Mouse (Mus musculus): ENCODE results near the gene Wfdc8. TPM values are rescaled to one million over a fixed set of nuclear protein-coding genes. Genes with fewer than 3 reads are reported as not detected.
A peak's percentile ranks its signal among the peaks of the same experiment; 100 is the strongest.
"Not testable (repeated sequence)": the region's sequence is repeated elsewhere in the genome, so short reads cannot be mapped to it uniquely, and the experiment has no call there.

Wfdc8 gene
- not detected for total RNA-seq (2021)

- peak; percentile 55 for DNase-seq
- intact Hi-C loops (cut with DNase I) = not testable (repeated sequence)
These were observed at the start of gene Wfdc8, which contains the start of gene Wfdc6b for GRCm38 (mm10) chr2:164613471-164613870. TSS of gene Wfdc8 (minus strand) at chr2:164613626. TSS of gene Wfdc6b (plus strand) at chr2:164613522.

- no peak for DNase-seq
- intact Hi-C loops (cut with DNase I) = no loop called here
These were observed 43.1 kb upstream of the Wfdc8 start, which contains the start of gene Wfdc9 for GRCm38 (mm10) chr2:164656483-164656882. TSS of gene Wfdc9 (minus strand) at chr2:164656583.

- intact Hi-C loops (cut with DNase I) = no loop called here
- DNase-seq = peak; percentile 58
These were observed 42.4 kb upstream of the Wfdc8 start, which contains the start of gene Wfdc10 for GRCm38 (mm10) chr2:164655858-164656257. TSS of gene Wfdc10 (plus strand) at chr2:164656046.

- no peak for DNase-seq
- intact Hi-C loops (cut with DNase I) = no loop called here
These were observed 28.7 kb upstream of the Wfdc8 start for GRCm38 (mm10) chr2:164641881-164642673.

GRCm38 (mm10) chr2:164641129-164641528, 27.7 kb upstream of the Wfdc8 start:
- intact Hi-C loops (cut with DNase I) = no loop called here
- no peak for DNase-seq

- no peak for DNase-seq
- intact Hi-C loops (cut with DNase I) = no loop called here
These were observed 25.3 kb upstream of the Wfdc8 start, which contains the start of gene Wfdc16 for GRCm38 (mm10) chr2:164638696-164639095. TSS of gene Wfdc16 (minus strand) at chr2:164638796.

GRCm38 (mm10) chr2:164635266-164635665, 21.8 kb upstream of the Wfdc8 start:
- intact Hi-C loops (cut with DNase I) = no loop called here
- no peak for DNase-seq

GRCm38 (mm10) chr2:164621775-164622174, 8.3 kb upstream of the Wfdc8 start:
- intact Hi-C loops (cut with DNase I) = no loop called here
- no peak for DNase-seq

- no peak for DNase-seq
- intact Hi-C loops (cut with DNase I) = no loop called here
These were observed 5.6 kb upstream of the Wfdc8 start for GRCm38 (mm10) chr2:164619050-164619449.

GRCm38 (mm10) chr2:164615386-164615785, 2.0 kb upstream of the Wfdc8 start:
- intact Hi-C loops (cut with DNase I) = no loop called here
- no peak for DNase-seq

GRCm38 (mm10) chr2:164608781-164609180, 4.6 kb downstream of the Wfdc8 start:
- DNase-seq = peak; percentile 8
- intact Hi-C loops (cut with DNase I) = no loop called here

GRCm38 (mm10) chr2:164604411-164604810, 9.0 kb downstream of the Wfdc8 start:
- intact Hi-C loops (cut with DNase I) = no loop called here
- no peak for DNase-seq

- intact Hi-C loops (cut with DNase I) = no loop called here
These were observed 9.9 kb downstream of the Wfdc8 start for GRCm38 (mm10) chr2:164603482-164603881.

GRCm38 (mm10) chr2:164600179-164600578, 13.2 kb downstream of the Wfdc8 start:
- no peak for DNase-seq
- intact Hi-C loops (cut with DNase I) = no loop called here

More at GRCm38 (mm10) chr2:164603482-164603881, 9.9 kb downstream of the Wfdc8 start:
- DNase-seq = no peak

- intact Hi-C loops (cut with DNase I) = loop anchor here (2.0 kb wide), 1 partner anchor 133 kb away; no protein-coding TSS in a partner anchor
- DNase-seq = no peak
These were observed 19.9 kb downstream of the Wfdc8 start, which contains the start of gene Eppin for GRCm38 (mm10) chr2:164593494-164593893. TSS of gene Eppin (minus strand) at chr2:164593594.

- intact Hi-C loops (cut with DNase I) = loop anchor here (2.0 kb wide), 1 partner anchor 135 kb away; no protein-coding TSS in a partner anchor
- peak; percentile 13 for DNase-seq
These were observed 21.4 kb downstream of the Wfdc8 start for GRCm38 (mm10) chr2:164592014-164592413.

GRCm38 (mm10) chr2:164585025-164585725, 28.3 kb downstream of the Wfdc8 start, which contains the start of gene Wfdc6a:
TSS of gene Wfdc6a (minus strand) at chr2:164585447.
- DNase-seq; intact Hi-C loops (cut with DNase I): not testable (repeated sequence)

GRCm38 (mm10) chr2:164573359-164573758, 40.1 kb downstream of the Wfdc8 start, which contains the start of gene Spint3:
TSS of gene Spint3 (minus strand) at chr2:164573459.
- DNase-seq; intact Hi-C loops (cut with DNase I): not testable (repeated sequence)

GRCm38 (mm10) chr2:164567460-164567859, 46.0 kb downstream of the Wfdc8 start:
- DNase-seq = no peak
- intact Hi-C loops (cut with DNase I) = loop anchor here (10.0 kb wide), 1 partner anchor 143 kb away; no protein-coding TSS in a partner anchor

- DNase-seq = no peak
- intact Hi-C loops (cut with DNase I) = loop anchor here (10.0 kb wide), 1 partner anchor 142 kb away; no protein-coding TSS in a partner anchor
These were observed 46.4 kb downstream of the Wfdc8 start for GRCm38 (mm10) chr2:164566997-164567396.

- intact Hi-C loops (cut with DNase I) = loop anchor here (10.0 kb wide), 1 partner anchor 140 kb away; no protein-coding TSS in a partner anchor
These were observed 49.1 kb downstream of the Wfdc8 start for GRCm38 (mm10) chr2:164564346-164564745.

More at GRCm38 (mm10) chr2:164564346-164564745, 49.1 kb downstream of the Wfdc8 start:
- DNase-seq = peak; percentile 37

All from left cerebral cortex, postnatal 4 days (tissue).